Mouse (Mus musculus) natural killer cell, adult 2 months (primary cell): ENCODE measurements around the gene Atf1.

Source experiments
- DNase-seq, 2 experiments: peaks; one replicate each; pipeline ENCODE4 v3.0.0; 2022; ENCODE audit warnings: low spot score in 2 of 2

The Atf1 gene

GRCm38 (mm10) chr15:100216173-100216572, 11.4 kb upstream of the Atf1 start:
- no peak for DNase-seq

GRCm38 (mm10) chr15:100218018-100218417, 9.6 kb upstream of the Atf1 start:
- no peak for DNase-seq

DNA sequence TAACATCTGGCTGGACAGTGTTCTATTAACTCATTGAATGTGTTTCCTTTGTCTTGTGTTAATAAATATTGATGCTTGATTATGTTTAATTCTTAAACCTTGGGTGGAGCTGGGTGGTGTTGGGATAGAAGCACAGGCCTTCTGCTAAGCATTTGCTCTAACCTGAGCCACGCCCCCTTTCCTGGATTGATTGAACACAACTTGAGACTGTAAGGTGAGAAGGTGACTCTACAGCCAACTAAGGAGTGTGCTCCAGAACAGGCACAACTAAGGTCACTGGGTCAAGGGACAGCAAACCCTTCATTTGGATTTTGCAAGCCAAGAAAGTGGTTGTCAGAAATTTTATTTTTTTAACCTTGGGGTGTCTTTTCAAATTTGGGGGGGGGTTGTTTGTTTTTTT, 8.2 kb upstream of the Atf1 start:
- no peak for DNase-seq

DNA sequence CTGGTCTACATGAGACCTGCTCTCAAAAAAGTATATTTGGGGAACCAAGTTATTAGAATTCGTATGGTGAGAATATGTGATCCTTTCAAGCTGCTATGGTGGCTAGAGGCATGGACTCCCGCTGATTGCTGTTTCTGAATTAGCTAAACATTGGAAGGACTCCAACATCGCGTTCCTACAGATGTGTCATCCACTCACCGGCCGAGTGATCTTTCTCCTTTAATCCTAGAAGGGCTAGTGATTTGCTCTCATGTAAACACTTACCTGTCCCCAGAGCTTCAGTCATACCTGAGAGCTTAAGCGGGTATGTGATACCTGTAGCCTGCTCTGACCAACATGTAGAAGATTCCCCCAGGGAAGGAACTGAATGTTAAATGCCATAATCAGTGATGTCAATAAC, 6.7 kb upstream of the Atf1 start:
- DNase-seq: no peak

- DNase-seq: no peak
These were observed 2.2 kb upstream of the Atf1 start for GRCm38 (mm10) chr15:100225381-100225780.

DNA sequence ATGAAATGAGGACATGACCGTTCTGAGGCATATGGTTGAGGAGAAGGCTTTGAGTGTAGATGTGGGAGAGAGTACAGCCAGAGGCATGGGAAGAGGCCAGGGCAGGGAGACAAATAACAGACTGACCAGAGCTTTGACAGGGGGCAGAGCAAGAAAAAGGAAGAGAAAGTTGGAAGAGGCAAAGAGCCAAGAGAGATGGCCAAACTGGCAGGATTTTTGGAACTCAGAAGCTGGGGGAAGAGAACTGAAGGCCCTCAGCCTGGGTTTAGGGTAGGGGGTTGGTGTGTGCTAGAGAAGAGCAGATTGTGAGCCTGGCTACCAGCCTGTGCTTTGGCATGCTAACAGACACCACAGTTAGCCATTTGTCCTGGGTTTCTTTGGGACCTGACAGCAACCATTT, 1.7 kb upstream of the Atf1 start:
- DNase-seq: no peak

GRCm38 (mm10) chr15:100227031-100227662, 472 bp upstream of the Atf1 start:
- no peak for DNase-seq

DNA sequence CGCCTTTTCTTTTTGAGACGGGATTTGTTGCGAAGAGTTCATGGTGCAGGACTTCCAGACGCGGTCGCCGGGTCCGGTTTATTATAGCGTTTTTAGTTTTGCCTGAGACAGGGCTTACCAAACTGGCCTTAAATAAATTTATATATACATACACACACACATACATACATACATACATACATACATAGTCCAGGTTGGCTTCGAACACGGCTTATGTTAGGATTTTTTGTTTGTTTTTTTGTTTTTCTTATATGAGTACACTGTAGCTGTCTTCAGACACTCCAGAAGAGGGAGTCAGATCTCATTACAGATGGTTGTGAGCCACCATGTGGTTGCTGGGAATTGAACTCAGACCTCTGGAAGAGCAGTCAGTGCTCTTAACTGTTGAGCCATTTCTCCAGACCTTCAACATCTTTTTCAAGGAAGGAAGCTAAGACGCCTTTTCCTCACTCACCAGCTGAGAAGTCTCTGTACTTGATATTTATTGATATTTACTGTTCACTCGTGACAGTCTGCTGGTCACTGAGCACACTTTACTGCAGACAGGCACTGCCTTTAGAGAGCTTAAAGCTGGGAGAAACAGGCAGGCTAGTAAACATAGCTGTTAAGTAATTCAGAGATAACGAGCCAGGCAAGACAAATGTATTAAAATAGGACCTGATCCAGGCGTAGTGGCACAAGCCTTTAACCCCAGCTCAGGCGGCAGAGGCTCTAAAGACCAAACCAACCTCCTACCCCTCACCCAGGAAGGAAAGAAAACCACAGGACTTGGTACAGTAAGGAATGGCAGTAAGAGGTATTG, 1.1 kb downstream of the Atf1 start:
- peak in 1 of 2 experiments; percentile 5 for DNase-seq

- no peak for DNase-seq
These were observed 3.0 kb downstream of the Atf1 start for GRCm38 (mm10) chr15:100230655-100231054.

GRCm38 (mm10) chr15:100231616-100232525, 4.3 kb downstream of the Atf1 start:
- no peak for DNase-seq

GRCm38 (mm10) chr15:100235208-100235965, 7.8 kb downstream of the Atf1 start:
- no peak for DNase-seq

GRCm38 (mm10) chr15:100236952-100237351, 9.3 kb downstream of the Atf1 start:
- no peak for DNase-seq

DNA sequence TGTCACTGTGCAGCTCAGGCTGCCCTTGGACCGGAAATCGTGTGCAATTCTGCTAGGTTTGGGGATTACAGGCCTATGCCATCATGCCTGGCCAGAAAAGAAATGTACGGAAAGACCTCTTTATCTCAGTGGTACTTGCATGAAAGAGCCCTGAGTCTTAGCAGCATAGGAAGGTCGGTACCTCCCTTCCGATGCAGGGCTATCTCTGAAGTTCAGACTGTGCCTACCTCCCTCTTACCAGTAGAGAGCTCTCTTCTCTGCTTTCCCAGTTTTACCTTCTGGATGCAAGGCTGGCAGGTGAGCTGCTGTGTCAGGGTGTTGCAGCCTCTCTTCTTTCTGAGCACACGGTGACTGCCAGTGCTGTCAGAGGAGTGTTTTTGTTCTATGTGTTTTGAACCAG, 14.2 kb downstream of the Atf1 start:
- no peak for DNase-seq

DNA sequence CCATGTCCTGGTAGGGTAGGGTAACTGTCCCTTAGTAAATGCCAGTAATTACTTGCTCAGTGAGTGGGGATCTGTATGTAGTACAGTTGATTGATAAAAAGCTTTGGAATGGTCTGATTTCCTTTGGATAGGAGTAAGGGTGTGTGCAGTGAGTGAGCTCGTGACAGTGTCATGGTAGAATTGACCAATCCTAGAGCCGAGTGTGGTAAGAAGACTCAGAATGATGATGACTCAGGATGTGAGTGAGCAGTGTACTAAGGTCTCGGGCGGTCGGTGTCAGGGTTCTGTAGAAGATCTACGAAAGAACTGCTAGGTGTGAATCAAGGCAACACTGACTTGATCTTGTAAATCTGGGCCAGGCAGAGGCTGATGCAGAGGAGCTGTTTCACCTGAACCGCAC, 18.3 kb downstream of the Atf1 start:
- DNase-seq: no peak

DNA sequence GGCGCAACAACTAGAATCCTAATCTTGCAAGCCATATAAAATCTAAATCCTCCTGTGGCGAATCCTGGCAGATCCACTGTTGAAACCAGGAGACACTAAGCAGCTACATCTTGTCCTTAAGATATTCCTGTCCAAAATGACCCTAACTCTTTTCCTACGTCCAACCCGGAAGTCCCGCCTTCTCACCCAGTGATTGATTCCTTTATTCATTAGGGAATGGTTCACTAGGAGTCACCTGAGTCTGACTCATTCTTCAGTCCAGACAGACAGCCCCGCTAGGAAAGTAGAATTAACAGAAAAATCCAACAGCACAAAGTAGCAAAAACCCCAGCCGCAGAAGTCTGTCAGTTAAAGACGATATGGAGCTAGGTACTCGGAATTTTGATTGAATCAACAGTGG, 19.7 kb downstream of the Atf1 start:
- DNase-seq: no peak

GRCm38 (mm10) chr15:100248665-100249433, 21.2 kb downstream of the Atf1 start:
- DNase-seq: no peak

DNA sequence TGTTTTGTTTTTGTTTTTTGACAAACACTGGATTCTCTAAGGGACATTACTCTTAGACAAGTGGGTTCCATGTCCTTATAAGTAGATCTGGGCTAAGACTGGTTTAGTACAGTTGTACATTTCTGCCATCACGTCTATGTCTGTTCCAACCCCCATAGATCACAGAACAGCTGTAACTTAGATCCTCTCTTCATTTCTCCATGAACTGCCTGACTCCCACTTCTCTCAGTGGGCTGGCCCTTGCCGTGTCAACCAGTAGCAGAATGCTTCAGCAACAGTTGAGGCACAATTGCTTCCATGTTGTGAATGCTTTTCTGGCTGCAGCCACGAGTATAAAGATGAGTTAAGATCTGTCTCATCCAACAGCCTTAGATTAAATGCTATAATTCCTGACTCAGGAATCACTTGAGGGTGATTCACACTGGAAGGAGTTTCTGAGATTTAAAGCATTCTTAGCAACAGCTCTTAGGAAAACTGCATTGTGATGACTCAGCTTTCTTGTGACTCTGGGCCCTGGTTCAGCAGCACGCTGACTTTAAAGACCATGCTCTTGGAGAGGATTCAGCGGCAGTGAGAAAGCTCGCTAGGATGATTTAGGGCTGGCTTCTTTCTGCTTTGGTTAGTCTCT, 23.6 kb downstream of the Atf1 start:
- no peak for DNase-seq

- no peak for DNase-seq
These were observed 28.8 kb downstream of the Atf1 start for GRCm38 (mm10) chr15:100256386-100256785.

GRCm38 (mm10) chr15:100257305-100257704, 29.7 kb downstream of the Atf1 start:
- DNase-seq: no peak

GRCm38 (mm10) chr15:100258646-100259425, 31.2 kb downstream of the Atf1 start:
- DNase-seq: no peak
